Mouse (Mus musculus) limb, embryonic 10.5 days (tissue): Measurements from ENCODE around the gene Cpeb3. TPM values are rescaled to one million over a fixed set of nuclear protein-coding genes. Genes with fewer than 3 reads are reported as not detected.

ENCODE experiments used
- DNase-seq: peaks from one replicate; pipeline ENCODE4 v3.0.0-alpha.2; 2017; ENCODE audit warnings: low spot score
- H3K27ac ChIP-seq: fragments of 300-500 bp; sonication (generic); 2 replicates; pipeline ENCODE4 v1.5.1; 2016; ENCODE audit warnings: mild to moderate bottlenecking
- H3K27me3 ChIP-seq: fragments of 300-500 bp; sonication (generic); 2 replicates; pipeline ENCODE4 v1.6.1; 2016; ENCODE audit warnings: low read depth, mild to moderate bottlenecking; ENCODE audit not compliant: poor library complexity, severe bottlenecking
- H3K36me3 ChIP-seq: fragments of 300-500 bp; sonication (generic); 2 replicates; pipeline ENCODE4 v1.6.1; 2016; ENCODE audit warnings: mild to moderate bottlenecking, moderate library complexity
- H3K4me1 ChIP-seq: fragments of 300-500 bp; sonication (generic); 2 replicates; pipeline ENCODE4 v1.6.1; 2016
- H3K4me3 ChIP-seq: fragments of 300-500 bp; sonication (generic); 2 replicates; pipeline ENCODE4 v1.5.1; 2016; ENCODE audit warnings: mild to moderate bottlenecking, moderate library complexity
- H3K9me3 ChIP-seq: fragments of 300-500 bp; sonication (generic); replicated peaks from 2 replicates; pipeline ENCODE4 v1.6.1; 2016; ENCODE audit warnings: mild to moderate bottlenecking
- WGBS: fragments of 180-500 bp; shearing (Covaris S2); methylation state at CpG from one replicate; pipeline ENCODE4 v1.1.7; 2016; 5-methylcytosine and 5-hydroxymethylcytosine counted together
- polyA plus RNA-seq: library from polyadenylated mRNA; unstranded; fragments of >200 nt; fragmentation: Nextera tagmentation; extraction: Ambion mirVana; gene quantifications from 2 replicates; pipeline ENCODE4 v1.2.1, GENCODE M21; 2016

Gene Cpeb3
- polyA plus RNA-seq, 1 experiment from 2014 or later: 0.78 TPM

DNA sequence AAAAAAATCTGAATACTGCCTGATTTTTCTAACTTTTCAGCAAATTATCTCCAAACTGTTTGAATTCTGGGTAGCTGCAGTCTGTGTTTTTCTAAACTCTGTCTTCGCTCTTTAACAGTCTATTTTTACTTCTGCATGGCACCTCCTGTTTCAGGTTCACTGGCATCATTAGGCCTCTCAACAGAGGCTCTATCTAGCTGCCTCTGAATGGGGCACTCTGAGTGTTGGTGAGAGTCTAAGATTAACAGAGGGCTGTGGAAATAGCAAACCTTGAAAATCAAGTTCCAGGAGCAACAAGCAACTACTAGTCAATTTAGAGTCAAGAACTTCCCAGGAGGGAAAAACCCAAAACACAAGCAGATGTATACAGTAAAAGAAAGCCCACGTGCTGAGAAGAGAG lies 8.5 kb downstream of the Cpeb3 start:
- Histone ChIP-seq H3K4me3 (no peak overlapping the region), H3K4me1 (no peaks in the 10 kb centered on the region), H3K27me3 (no peaks in the 10 kb centered on the region), H3K27ac (no peak overlapping the region), H3K9me3 (no peaks in the 10 kb centered on the region), H3K36me3 (no peaks in the 10 kb centered on the region)
- DNase-seq: no peak
- 84% methylated on average over 2 of the region's 2 CpGs for WGBS

- H3K4me3 ChIP-seq: no peak overlapping the region
- DNase-seq: no peak
- 75% methylated on average over 1 of the region's 1 CpGs for WGBS
Measured at GRCm38 (mm10) chr19:37198165-37198880, 10.1 kb downstream of the Cpeb3 start.

DNA sequence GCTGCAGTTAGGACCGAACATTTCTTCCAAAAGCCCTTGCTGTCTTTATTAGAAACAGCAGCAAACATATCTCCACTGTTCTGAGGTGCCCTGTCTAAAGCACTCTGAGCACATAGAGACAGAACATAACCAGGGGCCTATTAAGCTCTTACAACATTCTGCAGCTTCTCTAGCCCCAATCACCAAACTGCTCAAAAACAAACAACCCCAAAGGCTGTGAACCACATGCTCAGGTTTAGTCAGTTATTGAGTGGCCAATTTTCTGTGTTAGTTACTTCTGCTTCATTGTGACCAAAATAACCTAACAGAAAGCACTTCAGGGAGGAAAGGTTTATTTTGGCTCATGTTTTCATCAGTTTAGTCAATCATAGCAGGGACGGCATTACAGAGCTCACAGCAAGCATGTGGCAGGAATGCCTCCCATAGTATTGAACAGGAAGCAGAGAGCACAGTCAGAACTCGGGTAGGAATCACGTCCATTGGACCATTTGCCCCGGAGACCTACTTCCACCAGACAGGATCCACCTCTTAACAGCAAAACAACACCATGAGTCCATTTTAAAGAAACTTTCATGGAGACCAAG lies 15.8 kb downstream of the Cpeb3 start:
- H3K9me3 ChIP-seq: no peaks in the 10 kb centered on the region
- no peak overlapping the region for H3K4me3 ChIP-seq
- 88% methylated on average over 5 of the region's 5 CpGs for WGBS
- no peaks in the 10 kb centered on the region for H3K36me3 ChIP-seq
- no peak overlapping the region for H3K27ac ChIP-seq
- no peaks in the 10 kb centered on the region for H3K27me3 ChIP-seq
- no peak for DNase-seq
- no peaks in the 10 kb centered on the region for H3K4me1 ChIP-seq

More at GRCm38 (mm10) chr19:37198165-37198880, 10.1 kb downstream of the Cpeb3 start:
- Histone ChIP-seq H3K36me3 (no peaks in the 10 kb centered on the region), H3K27ac (no peak overlapping the region), H3K4me1 (no peaks in the 10 kb centered on the region), H3K27me3 (no peaks in the 10 kb centered on the region), H3K9me3 (no peaks in the 10 kb centered on the region)

GRCm38 (mm10) chr19:37188366-37188948 lies 19.9 kb downstream of the Cpeb3 start:
- Histone ChIP-seq H3K27me3 (no peaks in the 10 kb centered on the region), H3K27ac (no peak overlapping the region), H3K9me3 (no peaks in the 10 kb centered on the region), H3K4me3 (no peak overlapping the region), H3K36me3 (no peaks in the 10 kb centered on the region), H3K4me1 (no peaks in the 10 kb centered on the region)
- 80% methylated on average over 4 of the region's 4 CpGs for WGBS
- DNase-seq: no peak

DNA sequence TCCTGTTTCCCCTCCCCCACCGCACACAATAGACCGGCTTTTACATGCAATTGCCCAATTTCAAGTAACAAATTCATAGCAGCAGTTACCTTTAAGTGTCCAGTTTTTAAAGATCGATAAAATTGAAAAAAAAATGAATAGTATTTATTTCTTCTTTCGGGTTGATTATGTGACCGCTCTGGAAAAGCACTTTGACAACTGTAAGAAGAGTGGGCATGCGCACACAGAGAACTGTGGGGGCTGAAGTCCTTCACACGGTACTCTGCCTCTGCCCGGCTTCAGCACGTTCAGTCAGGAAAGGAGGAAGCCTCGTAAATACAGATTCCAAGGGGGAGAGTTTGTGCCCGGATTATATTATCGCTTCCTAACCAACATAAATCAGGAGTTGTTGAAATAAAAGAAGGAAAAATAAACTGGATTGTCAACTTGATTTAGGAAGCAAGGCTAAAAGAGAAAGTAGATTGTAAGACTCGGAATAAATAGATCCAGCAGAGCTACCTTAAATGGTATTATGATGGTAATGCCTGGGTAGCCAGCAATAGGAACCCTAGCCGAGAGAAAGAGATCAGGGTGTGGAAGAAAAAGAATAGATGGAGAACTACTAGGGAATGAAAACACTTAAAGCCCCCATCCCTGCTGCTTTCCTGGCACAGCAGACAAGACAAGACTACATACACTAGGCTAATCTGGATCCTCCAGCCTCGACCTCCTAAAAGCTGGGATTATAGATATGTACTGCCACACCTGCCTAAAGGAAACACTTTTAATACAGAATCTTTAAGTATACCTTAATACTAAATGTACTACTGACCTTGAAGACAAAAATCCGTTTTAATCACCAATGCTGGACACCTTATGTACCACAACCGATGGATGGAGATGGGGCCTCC lies 30.3 kb downstream of the Cpeb3 start:
- 18% methylated on average over 17 of the region's 17 CpGs for WGBS
- peak; percentile 37 for DNase-seq

GRCm38 (mm10) chr19:37176879-37177462 lies 31.4 kb downstream of the Cpeb3 start:
- Histone ChIP-seq H3K4me3 (no peak overlapping the region), H3K4me1 (peaks cover 27% of the 10 kb centered on the region), H3K36me3 (no peaks in the 10 kb centered on the region), H3K27ac (no peak overlapping the region), H3K9me3 (no peaks in the 10 kb centered on the region), H3K27me3 (peaks cover 44% of the 10 kb centered on the region)
- 47% methylated on average over 4 of the region's 4 CpGs for WGBS
- no peak for DNase-seq

More for the DNA sequence above, 30.3 kb downstream of the Cpeb3 start:
- Histone ChIP-seq H3K4me3 (peak overlapping the region; percentile 42), H3K27me3 (peaks cover 33% of the 10 kb centered on the region), H3K9me3 (no peaks in the 10 kb centered on the region), H3K27ac (no peak overlapping the region), H3K36me3 (no peaks in the 10 kb centered on the region), H3K4me1 (peaks cover 27% of the 10 kb centered on the region)

DNA sequence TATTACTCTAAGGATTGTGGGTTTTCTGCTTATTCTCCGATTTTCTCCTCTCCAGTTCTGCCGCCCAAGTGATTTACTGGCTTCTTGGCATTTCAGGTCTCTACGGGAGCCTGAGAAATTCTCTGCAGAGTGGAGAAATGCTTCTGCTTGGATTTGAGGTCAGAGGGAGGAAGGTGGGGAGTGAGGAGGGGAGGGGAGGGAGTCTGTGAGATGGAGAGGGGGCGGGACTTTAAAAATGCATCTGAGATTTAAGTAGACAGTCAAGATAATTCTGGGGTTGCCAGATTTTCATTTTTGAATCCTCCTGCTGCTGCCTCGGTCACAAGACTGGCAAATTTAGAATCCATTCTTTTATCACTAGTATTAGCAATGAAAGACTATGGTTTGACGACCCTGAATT lies 32.5 kb downstream of the Cpeb3 start:
- H3K9me3 ChIP-seq: no peaks in the 10 kb centered on the region
- no peaks in the 10 kb centered on the region for H3K36me3 ChIP-seq
- H3K4me1 ChIP-seq: peaks cover 27% of the 10 kb centered on the region
- no peak overlapping the region for H3K27ac ChIP-seq
- DNase-seq: no peak
- 9% methylated on average over 6 of the region's 6 CpGs for WGBS
- H3K27me3 ChIP-seq: peaks cover 48% of the 10 kb centered on the region
- H3K4me3 ChIP-seq: peak overlapping the region; percentile 74

- Histone ChIP-seq H3K36me3 (no peaks in the 10 kb centered on the region), H3K4me3 (peak overlapping the region; percentile 74), H3K9me3 (no peaks in the 10 kb centered on the region), H3K4me1 (peaks cover 27% of the 10 kb centered on the region), H3K27me3 (peaks cover 48% of the 10 kb centered on the region), H3K27ac (no peak overlapping the region)
- no peak for DNase-seq
- 2% methylated on average over 12 of the region's 12 CpGs for WGBS
Measured at GRCm38 (mm10) chr19:37175436-37175805, 33.0 kb downstream of the Cpeb3 start.

GRCm38 (mm10) chr19:37174716-37175435 lies 33.5 kb downstream of the Cpeb3 start:
- DNase-seq: peak; percentile 50
- H3K9me3 ChIP-seq: no peaks in the 10 kb centered on the region
- peak overlapping the region; percentile 62 for H3K27ac ChIP-seq
- H3K4me3 ChIP-seq: peak overlapping the region; percentile 74
- WGBS: under 1% methylated on average over 36 of the region's 36 CpGs
- no peaks in the 10 kb centered on the region for H3K36me3 ChIP-seq
- peaks cover 27% of the 10 kb centered on the region for H3K4me1 ChIP-seq
- peaks cover 48% of the 10 kb centered on the region for H3K27me3 ChIP-seq

DNA sequence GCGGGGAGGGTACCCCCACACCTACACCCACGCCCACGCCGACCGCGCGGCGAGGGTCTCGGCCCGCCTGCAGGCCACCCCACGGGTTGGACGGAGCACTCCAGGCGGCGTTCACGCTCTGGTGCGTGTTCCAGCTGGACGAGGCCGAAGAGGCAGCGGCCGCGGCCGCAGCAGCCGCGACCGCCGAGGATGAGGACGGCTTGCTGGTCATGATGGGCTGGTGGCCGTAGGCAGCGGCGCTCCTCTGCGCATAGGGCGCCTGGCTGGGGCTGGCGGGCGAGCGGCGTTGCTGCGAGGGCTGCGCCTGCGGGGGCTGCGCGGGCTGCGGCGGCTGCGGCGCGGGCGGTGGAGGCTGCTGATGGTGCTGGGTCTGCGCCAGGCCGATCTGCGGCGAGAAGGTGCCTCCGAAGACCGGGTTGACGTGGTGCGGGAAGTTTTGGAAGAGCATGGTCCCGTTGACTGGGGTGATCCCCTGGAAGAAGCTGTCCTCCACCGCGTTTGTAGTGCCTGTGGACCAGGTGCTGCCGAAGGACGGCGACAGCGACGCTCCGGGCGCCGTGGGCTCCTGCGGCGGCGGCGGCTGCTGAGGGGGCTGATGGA lies 34.2 kb downstream of the Cpeb3 start:
- Histone ChIP-seq H3K4me1 (peaks cover 27% of the 10 kb centered on the region), H3K36me3 (no peaks in the 10 kb centered on the region), H3K4me3 (peak overlapping the region; percentile 74), H3K27me3 (peaks cover 48% of the 10 kb centered on the region), H3K9me3 (no peaks in the 10 kb centered on the region), H3K27ac (peak overlapping the region; percentile 62)
- under 1% methylated on average over 70 of the region's 70 CpGs for WGBS
- peak; percentile 72 for DNase-seq

GRCm38 (mm10) chr19:37173331-37174115 lies 34.9 kb downstream of the Cpeb3 start:
- 26% methylated on average over 20 of the region's 20 CpGs for WGBS
- Histone ChIP-seq H3K27ac (peak overlapping the region; percentile 62; the same call in 1 of the 2 replicates), H3K9me3 (no peaks in the 10 kb centered on the region), H3K27me3 (peaks cover 48% of the 10 kb centered on the region), H3K36me3 (no peaks in the 10 kb centered on the region), H3K4me1 (peaks cover 27% of the 10 kb centered on the region), H3K4me3 (peak overlapping the region; percentile 74)
- no peak for DNase-seq
